Mouse (Mus musculus) forebrain, embryonic 16.5 days (tissue): Measurements from ENCODE around the gene Pknox2. TPM values are rescaled to one million over a fixed set of nuclear protein-coding genes. Genes with fewer than 3 reads are reported as not detected.

ENCODE experiments used
- ATAC-seq: fragments of 200-750 bp; cut with Nextera tagmentation; 2 replicates; pipeline ENCODE4 v1.8.0; 2017; ENCODE audit warnings: mild to moderate bottlenecking, moderate library complexity
- H3K27ac ChIP-seq: fragments of 300-500 bp; sonication (generic); 2 replicates; pipeline ENCODE4 v1.5.1; 2014; ENCODE audit warnings: low read length, control low read depth
- H3K27me3 ChIP-seq: fragments of 300-500 bp; sonication (generic); replicated peaks from 2 replicates; pipeline ENCODE4 v1.6.1; 2014; ENCODE audit warnings: low read length; ENCODE audit not compliant: control insufficient read depth, insufficient read depth
- H3K36me3 ChIP-seq: fragments of 300-500 bp; sonication (generic); 2 replicates; pipeline ENCODE4 v1.6.1; 2014; ENCODE audit not compliant: control insufficient read depth, insufficient read depth
- H3K4me1 ChIP-seq: fragments of 300-500 bp; sonication (generic); replicated peaks from 2 replicates; pipeline ENCODE4 v1.6.1; 2014; ENCODE audit warnings: low read length; ENCODE audit not compliant: control insufficient read depth, insufficient read depth
- H3K4me2 ChIP-seq: fragments of 300-500 bp; sonication (generic); 2 replicates; pipeline ENCODE4 v1.6.1; 2014; ENCODE audit warnings: mild to moderate bottlenecking, low read length, control low read depth
- H3K4me3 ChIP-seq: fragments of 300-500 bp; sonication (generic); replicated peaks from 2 replicates; pipeline ENCODE4 v1.5.1; 2014; ENCODE audit warnings: mild to moderate bottlenecking, low read length, control low read depth
- H3K9ac ChIP-seq: fragments of 300-500 bp; sonication (generic); replicated peaks from 2 replicates; pipeline ENCODE4 v1.6.1; 2014; ENCODE audit warnings: low read depth, low read length, control low read depth
- H3K9me3 ChIP-seq: fragments of 300-500 bp; sonication (generic); 2 replicates; pipeline ENCODE4 v1.6.1; 2016; ENCODE audit warnings: low read length; ENCODE audit not compliant: control insufficient read depth
- WGBS: fragments of 180-500 bp; shearing (Covaris S2); extraction: QIAGEN DNeasy Blood & Tissue Kit; methylation state at CpG from one replicate; pipeline ENCODE4 v1.1.7; 2014; 5-methylcytosine and 5-hydroxymethylcytosine counted together
- polyA plus RNA-seq: library from polyadenylated mRNA; unstranded; fragments of >200 nt; fragmentation: Nextera tagmentation; extraction: Ambion mirVana; gene quantifications from 2 replicates; pipeline ENCODE4 v1.2.1, GENCODE M21; 2015

Gene Pknox2
- polyA plus RNA-seq, 1 experiment from 2014 or later = 26.9 TPM

GRCm38 (mm10) chr9:37173376-37173775, 26.2 kb upstream of the Pknox2 start:
- ATAC-seq = no peak
- WGBS = 49% methylated on average over 5 of the region's 5 CpGs
- no peak overlapping the region for H3K4me3 ChIP-seq
- H3K9me3 ChIP-seq = no peaks in the 10 kb centered on the region
- no peaks in the 10 kb centered on the region for H3K36me3 ChIP-seq
- no peaks in the 10 kb centered on the region for H3K27me3 ChIP-seq
- no peak overlapping the region for H3K27ac ChIP-seq
- peaks cover 31% of the 10 kb centered on the region for H3K4me1 ChIP-seq
- H3K9ac ChIP-seq = no peak overlapping the region
- no peak overlapping the region for H3K4me2 ChIP-seq

- WGBS = 72% methylated on average over 2 of the region's 2 CpGs
These were observed 19.7 kb upstream of the Pknox2 start for GRCm38 (mm10) chr9:37166899-37167298.

GRCm38 (mm10) chr9:37160686-37161085, 13.5 kb upstream of the Pknox2 start:
- H3K27me3 ChIP-seq = no peaks in the 10 kb centered on the region
- H3K4me2 ChIP-seq = no peak overlapping the region
- no peak for ATAC-seq
- H3K27ac ChIP-seq = no peak overlapping the region
- no peaks in the 10 kb centered on the region for H3K9me3 ChIP-seq
- 82% methylated on average over 2 of the region's 2 CpGs for WGBS
- H3K4me3 ChIP-seq = no peak overlapping the region
- no peaks in the 10 kb centered on the region for H3K36me3 ChIP-seq
- no peaks in the 10 kb centered on the region for H3K4me1 ChIP-seq
- H3K9ac ChIP-seq = no peak overlapping the region

More at GRCm38 (mm10) chr9:37166899-37167298, 19.7 kb upstream of the Pknox2 start:
- Histone ChIP-seq H3K4me3 (no peak overlapping the region), H3K27ac (no peak overlapping the region), H3K9me3 (no peaks in the 10 kb centered on the region), H3K4me2 (no peak overlapping the region), H3K36me3 (no peaks in the 10 kb centered on the region), H3K9ac (no peak overlapping the region), H3K27me3 (no peaks in the 10 kb centered on the region), H3K4me1 (no peaks in the 10 kb centered on the region)
- ATAC-seq = no peak

- WGBS = 72% methylated on average over 4 of the region's 4 CpGs
- no peaks in the 10 kb centered on the region for H3K9me3 ChIP-seq
- no peak overlapping the region for H3K9ac ChIP-seq
- no peak overlapping the region for H3K27ac ChIP-seq
- H3K4me2 ChIP-seq = no peak overlapping the region
- peaks cover 20% of the 10 kb centered on the region for H3K4me1 ChIP-seq
- H3K27me3 ChIP-seq = 0 out of 2 replicates have a peak, but pooled peaks cover 2% of the 10 kb centered on the region
- no peak for ATAC-seq
- H3K36me3 ChIP-seq = no peaks in the 10 kb centered on the region
- H3K4me3 ChIP-seq = no peak overlapping the region
These were observed 679 bp upstream of the Pknox2 start for GRCm38 (mm10) chr9:37147886-37148285.

GRCm38 (mm10) chr9:37146603-37147358, 426 bp downstream of the Pknox2 start:
- H3K36me3 ChIP-seq = no peaks in the 10 kb centered on the region
- no peaks in the 10 kb centered on the region for H3K9me3 ChIP-seq
- H3K27ac ChIP-seq = peak overlapping the region; percentile 98
- WGBS = 0% methylated on average over 63 of the region's 75 CpGs
- H3K4me2 ChIP-seq = peak overlapping the region; percentile 51
- peak overlapping the region; percentile 85 for H3K9ac ChIP-seq
- H3K4me1 ChIP-seq = peaks cover 22% of the 10 kb centered on the region
- 0 out of 2 replicates have a peak, but pooled peaks cover 2% of the 10 kb centered on the region for H3K27me3 ChIP-seq
- peak; percentile 94 for ATAC-seq
- H3K4me3 ChIP-seq = peak overlapping the region; percentile 60

GRCm38 (mm10) chr9:37146353-37146602, 929 bp downstream of the Pknox2 start:
- H3K27me3 ChIP-seq = 0 out of 2 replicates have a peak, but pooled peaks cover 2% of the 10 kb centered on the region
- peak; percentile 25 for ATAC-seq
- H3K36me3 ChIP-seq = no peaks in the 10 kb centered on the region
- H3K4me3 ChIP-seq = peak overlapping the region; percentile 60
- peaks cover 23% of the 10 kb centered on the region for H3K4me1 ChIP-seq
- under 1% methylated on average over 12 of the region's 12 CpGs for WGBS
- H3K9me3 ChIP-seq = no peaks in the 10 kb centered on the region
- peak overlapping the region; percentile 51 for H3K4me2 ChIP-seq
- peak overlapping the region; percentile 85 for H3K9ac ChIP-seq
- H3K27ac ChIP-seq = peak overlapping the region; percentile 98

- Histone ChIP-seq H3K36me3 (no peaks in the 10 kb centered on the region), H3K27me3 (0 out of 2 replicates have a peak, but pooled peaks cover 2% of the 10 kb centered on the region), H3K27ac (peak overlapping the region; percentile 98), H3K4me2 (peak overlapping the region; percentile 51), H3K4me3 (peak overlapping the region; percentile 60), H3K4me1 (peaks cover 23% of the 10 kb centered on the region), H3K9ac (peak overlapping the region; percentile 85), H3K9me3 (no peaks in the 10 kb centered on the region)
- WGBS = under 1% methylated on average over 43 of the region's 43 CpGs
- ATAC-seq = peak; percentile 3; the same call in 1 of the 2 replicates
These were observed 1.4 kb downstream of the Pknox2 start for GRCm38 (mm10) chr9:37145616-37146352.

GRCm38 (mm10) chr9:37145151-37145615, 2.0 kb downstream of the Pknox2 start:
- H3K36me3 ChIP-seq = no peaks in the 10 kb centered on the region
- H3K9ac ChIP-seq = peak overlapping the region; percentile 85
- peak overlapping the region; percentile 98 for H3K27ac ChIP-seq
- H3K9me3 ChIP-seq = no peaks in the 10 kb centered on the region
- H3K4me3 ChIP-seq = peak overlapping the region; percentile 60
- H3K27me3 ChIP-seq = 0 out of 2 replicates have a peak, but pooled peaks cover 2% of the 10 kb centered on the region
- 1% methylated on average over 26 of the region's 26 CpGs for WGBS
- peak overlapping the region; percentile 51 for H3K4me2 ChIP-seq
- ATAC-seq = no peak
- H3K4me1 ChIP-seq = peaks cover 26% of the 10 kb centered on the region

- Histone ChIP-seq H3K4me1 (peaks cover 28% of the 10 kb centered on the region), H3K4me2 (peak overlapping the region; percentile 51), H3K27me3 (0 out of 2 replicates have a peak, but pooled peaks cover 2% of the 10 kb centered on the region), H3K9ac (peak overlapping the region; percentile 85), H3K9me3 (no peaks in the 10 kb centered on the region), H3K27ac (no peak overlapping the region), H3K4me3 (peak overlapping the region; percentile 60), H3K36me3 (no peaks in the 10 kb centered on the region)
- WGBS = 6% methylated on average over 6 of the region's 6 CpGs
- no peak for ATAC-seq
These were observed 2.5 kb downstream of the Pknox2 start for GRCm38 (mm10) chr9:37144696-37145095.
